In genomic region chr11:89175511-89175910, GRCm38 (mm10) we compare ENCODE assay signal across 10 mouse cellular contexts.
DNase-seq lines count a peak whose midpoint lies in the region; ATAC-seq and TF ChIP-seq lines count a peak whose summit lies in the region.
"Had no signal": no experiment of that assay in that cellular context is flagged by ENCODE, and none has a peak within 500 bp of the region (broad histone marks: within the 10 kb centered on the region; RNA-seq: fewer than 3 reads in every experiment).

No protein-coding gene starts in this region.

- H3K4me3 ChIP-seq in kidney, postnatal 0 days (replicated peaks; ENCODE audit: low read depth, low read length), result no peak overlapping the region
- H3K4me3 ChIP-seq in hindbrain, embryonic 13.5 days, result no peak overlapping the region
- no peak overlapping the region for H3K4me3 ChIP-seq in neural tube, embryonic 11.5 days (ENCODE audit: low read depth, low read length)
- H3K4me3 ChIP-seq: erythroblast, embryonic 14.5 days; left cerebral cortex, adult 2 months had no signal

- H3K9me3 ChIP-seq in kidney, postnatal 0 days (replicated peaks; ENCODE audit: low read length), result no peaks in the 10 kb centered on the region
- H3K9me3 ChIP-seq in hindbrain, embryonic 13.5 days, result no peaks in the 10 kb centered on the region
- H3K9me3 ChIP-seq in neural tube, embryonic 11.5 days (ENCODE audit: control insufficient read depth, low read length), result no peaks in the 10 kb centered on the region

- H3K27ac ChIP-seq in kidney, postnatal 0 days, result no peak overlapping the region
- no peak overlapping the region for H3K27ac ChIP-seq in hindbrain, embryonic 13.5 days
- no peak overlapping the region for H3K27ac ChIP-seq in neural tube, embryonic 11.5 days (ENCODE audit: low read depth, low read length)
- H3K27ac ChIP-seq: left cerebral cortex, adult 2 months had no signal

- H3K36me3 ChIP-seq in kidney, postnatal 0 days (ENCODE audit: insufficient read depth, low read length), result no peaks in the 10 kb centered on the region
- H3K36me3 ChIP-seq in hindbrain, embryonic 13.5 days, result no peaks in the 10 kb centered on the region
- H3K36me3 ChIP-seq in neural tube, embryonic 11.5 days (ENCODE audit: control insufficient read depth, insufficient read depth, low read length), result no peaks in the 10 kb centered on the region

- 0 out of 2 replicates have a peak overlapping the region, but pooled peaks have one; percentile 15 for H3K4me2 ChIP-seq in kidney, postnatal 0 days (ENCODE audit: low read length)
- H3K4me2 ChIP-seq in hindbrain, embryonic 13.5 days, result peak overlapping the region; percentile 30
- 0 out of 2 replicates have a peak overlapping the region, but pooled peaks have one; percentile 12 for H3K4me2 ChIP-seq in neural tube, embryonic 11.5 days (ENCODE audit: low read depth)

- 3% methylated on average over 9 of the region's 9 CpGs for WGBS in kidney, postnatal 0 days
- WGBS in hindbrain, embryonic 13.5 days, result 17% methylated on average over 9 of the region's 9 CpGs
- WGBS in neural tube, embryonic 11.5 days, result 20% methylated on average over 9 of the region's 9 CpGs

- H3K9ac ChIP-seq in kidney, postnatal 0 days (ENCODE audit: low read depth, low read length), result no peak overlapping the region
- 0 out of 2 replicates have a peak overlapping the region, but pooled peaks have one; percentile 46 for H3K9ac ChIP-seq in hindbrain, embryonic 13.5 days
- no peak overlapping the region for H3K9ac ChIP-seq in neural tube, embryonic 11.5 days (ENCODE audit: low read length)

- no peaks in the 10 kb centered on the region for H3K27me3 ChIP-seq in kidney, postnatal 0 days (ENCODE audit: insufficient read depth, low read length)
- H3K27me3 ChIP-seq in hindbrain, embryonic 13.5 days, result no peaks in the 10 kb centered on the region
- H3K27me3 ChIP-seq in neural tube, embryonic 11.5 days (ENCODE audit: control insufficient read depth, insufficient read depth, low read length), result no peaks in the 10 kb centered on the region

- ATAC-seq in kidney, postnatal 0 days (replicated peaks; ENCODE audit: low FRiP score, low read depth), result peak; percentile 46
- ATAC-seq in hindbrain, embryonic 13.5 days (ENCODE audit: low FRiP score), result no peak
- no peak for ATAC-seq in neural tube, embryonic 11.5 days (ENCODE audit: insufficient read depth, low FRiP score, low TSS enrichment)

- no peaks in the 10 kb centered on the region for H3K4me1 ChIP-seq in kidney, postnatal 0 days (replicated peaks; ENCODE audit: insufficient read depth, low read length)
- H3K4me1 ChIP-seq in hindbrain, embryonic 13.5 days (replicated peaks), result peaks cover 7% of the 10 kb centered on the region
- H3K4me1 ChIP-seq in neural tube, embryonic 11.5 days (ENCODE audit: control insufficient read depth, insufficient read depth, low read length), result no peaks in the 10 kb centered on the region; the same call in 1 of the 2 replicates

- DNase-seq in adrenal gland, postnatal 36 days, result peak; percentile 8 to 29
- no peak for DNase-seq in adrenal gland, postnatal 4 days (ENCODE audit: low spot score in 2 of 2)
- DNase-seq in kidney, postnatal 0 days (ENCODE audit: low spot score), result peak; percentile 41
- DNase-seq in kidney, adult 11 months, result no peak
- DNase-seq in neural tube, embryonic 11.5 days (ENCODE audit: low spot score), result peak; percentile 44
- no peak for DNase-seq in cerebellum, postnatal 10 days
- no peak for DNase-seq in cerebellum, postnatal 36 days

- TF ChIP-seq CTCF in kidney, postnatal 0 days (IDR thresholded peaks at IDR 0.05; ENCODE audit: low read depth), result no peak

Comparison
In these comparisons a context has a peak if more than half of its experiments do, and no peak if none do; other contexts are left out.
1. DNase-seq: peak in adrenal gland, postnatal 36 days (2 of 2), kidney, postnatal 0 days (single experiment) and neural tube, embryonic 11.5 days (single experiment); none in adrenal gland, postnatal 4 days (0 of 2), kidney, adult 11 months (single experiment), cerebellum, postnatal 10 days (0 of 2) and cerebellum, postnatal 36 days (0 of 2).
2. Peak in every context shown above with its lines, with median percentiles within 50 percentile points of each other: H3K4me2 ChIP-seq.